Mouse (Mus musculus) B cell, adult 67 days (primary cell): ENCODE measurements around the gene Gm10375. TPM values are rescaled to one million over a fixed set of nuclear protein-coding genes. Genes with fewer than 3 reads are reported as not detected.

Experiments used
- total RNA-seq, 2 experiments: library from RNA; stranded (reverse); gene quantifications; 4 replicates each; pipeline ENCODE4 v1.2.4; 2023

The Gm10375 gene
- total RNA-seq: not detected

GRCm38 (mm10) chr14:43607913-43608312 is at the start of gene Gm10375:
Gene Gm10375, minus strand, starts transcription at chr14:43608013.

GRCm38 (mm10) chr14:43579046-43579445 is 28.8 kb downstream of the Gm10375 start, which contains the start of gene Gm17654:
Gene Gm17654, minus strand, starts transcription at chr14:43579146.

Other genes with a start within 250 kb of the Gm10375 start
- not detected for gene Gm8138, start 191.7 kb downstream of the Gm10375 start, total RNA-seq
- not detected for gene Gm5799, start 64.4 kb downstream of the Gm10375 start, total RNA-seq
- not detected for gene Gm17654, start 28.9 kb downstream of the Gm10375 start, total RNA-seq
- gene Gm8165, start 69.2 kb upstream of the Gm10375 start, total RNA-seq: not detected
- 1 to 10 TPM in 1 of 2 experiments, not detected in 1; 2.4 TPM for gene Gm7324, start 89.8 kb upstream of the Gm10375 start, total RNA-seq
- gene Gm16506, start 119.5 kb upstream of the Gm10375 start, total RNA-seq: not detected
- not detected for gene Gm6526, start 139.9 kb upstream of the Gm10375 start, total RNA-seq
- gene Gm8180, start 176.7 kb upstream of the Gm10375 start, total RNA-seq: not detected